Mouse (Mus musculus) adrenal gland, adult 2 months (tissue): ENCODE measurements around the gene Glud1. TPM values are rescaled to one million over a fixed set of nuclear protein-coding genes. Genes with fewer than 3 reads are reported as not detected.

ENCODE experiments used
- DNase-seq: peaks from one replicate; pipeline ENCODE4 v3.0.0; 2021
- polyA plus RNA-seq: library from polyadenylated mRNA; depleted of rRNA; stranded (reverse); fragments of >200 nt; gene quantifications from 2 replicates; pipeline ENCODE4 v1.2.3, GENCODE M21; 2012; rRNA removed
- total RNA-seq, 2 experiments: library from RNA; stranded (reverse); gene quantifications; 2 replicates each; pipeline ENCODE4 v1.2.3; 2021

Glud1 gene
- total and polyA plus RNA-seq, 3 experiments, result 152 to 249 (median 184) TPM

- DNase-seq, result peak; percentile 74
These were observed 68.2 kb downstream of the Glud1 start for GRCm38 (mm10) chr14:34378560-34379331.

GRCm38 (mm10) chr14:34382921-34383704 lies 72.6 kb downstream of the Glud1 start:
- no peak for DNase-seq

GRCm38 (mm10) chr14:34393295-34393694 lies 82.8 kb downstream of the Glud1 start:
- no peak for DNase-seq

Other genes with a start within 250 kb of the Glud1 start
- gene Anxa8, start 224.7 kb upstream of the Glud1 start, total RNA-seq, result 1 to 10 TPM; 3.6 to 5.9 TPM
- gene Anxa8, start 224.7 kb upstream of the Glud1 start, polyA plus RNA-seq, result 0.74 and 1.2 TPM in 2 replicates
- gene A630023A22Rik, start 208.0 kb upstream of the Glud1 start, total RNA-seq, result not detected
- gene A630023A22Rik, start 208.0 kb upstream of the Glud1 start, polyA plus RNA-seq, result not detected in 2 replicates
- under 1 TPM; 0.09 to 0.10 TPM for gene Npy4r, start 158.2 kb upstream of the Glud1 start, total RNA-seq
- 0.02 and 0.15 TPM in 2 replicates for gene Npy4r, start 158.2 kb upstream of the Glud1 start, polyA plus RNA-seq
- 1 to 10 TPM; 1.4 to 2.8 TPM for gene Gprin2, start 109.1 kb upstream of the Glud1 start, total RNA-seq
- gene Gprin2, start 109.1 kb upstream of the Glud1 start, polyA plus RNA-seq, result 0.85 and 1.3 TPM in 2 replicates
- under 1 TPM; 0.17 to 0.24 TPM for gene Syt15, start 91.1 kb upstream of the Glud1 start, total RNA-seq
- 0.52 and 0.85 TPM in 2 replicates for gene Syt15, start 91.1 kb upstream of the Glud1 start, polyA plus RNA-seq
- 1 to 10 TPM; 7.6 to 9.2 TPM for gene Shld2, start 234 bp upstream of the Glud1 start, total RNA-seq
- gene Shld2, start 234 bp upstream of the Glud1 start, polyA plus RNA-seq, result 1.4 and 1.5 TPM in 2 replicates
- gene Fam25c, start 44.7 kb downstream of the Glud1 start, total RNA-seq, result not detected
- not detected in 2 replicates for gene Fam25c, start 44.7 kb downstream of the Glud1 start, polyA plus RNA-seq
- 10 to 100 TPM; 20.5 to 38.5 TPM for gene Sncg, start 64.1 kb downstream of the Glud1 start, total RNA-seq
- 26.1 and 33.8 TPM in 2 replicates for gene Sncg, start 64.1 kb downstream of the Glud1 start, polyA plus RNA-seq
- 10 to 100 TPM; 26.5 to 42.4 TPM for gene Mmrn2, start 64.7 kb downstream of the Glud1 start, total RNA-seq
- gene Mmrn2, start 64.7 kb downstream of the Glud1 start, polyA plus RNA-seq, result 16.7 and 17.1 TPM in 2 replicates
- 10 to 100 TPM; 56.4 to 64.4 TPM for gene Bmpr1a, start 192.6 kb downstream of the Glud1 start, total RNA-seq
- 3.4 and 3.7 TPM in 2 replicates for gene Bmpr1a, start 192.6 kb downstream of the Glud1 start, polyA plus RNA-seq
- gene 9230112D13Rik, start 212.1 kb downstream of the Glud1 start, total RNA-seq, result not detected
- not detected in 2 replicates for gene 9230112D13Rik, start 212.1 kb downstream of the Glud1 start, polyA plus RNA-seq